Mouse (Mus musculus) stomach, postnatal 0 days (tissue): ENCODE measurements at regions not wholly inside any gene's neighbourhood (a gene's known extent, or its start where the extent isn't known, plus 50 kb on each side); places are given as distances from the start of the nearest gene placed in this dataset.

Experiments used
- CTCF ChIP-seq: IDR thresholded peaks from 2 replicates; pipeline ENCODE4 v1.5.1; 2016; ENCODE audit warnings: antibody characterized with exemption, low read depth, mild to moderate bottlenecking, moderate library complexity
- EP300 ChIP-seq: optimal IDR thresholded peaks from 2 replicates; pipeline ENCODE3; 2016; ENCODE audit warnings: antibody characterized with exemption

DNA sequence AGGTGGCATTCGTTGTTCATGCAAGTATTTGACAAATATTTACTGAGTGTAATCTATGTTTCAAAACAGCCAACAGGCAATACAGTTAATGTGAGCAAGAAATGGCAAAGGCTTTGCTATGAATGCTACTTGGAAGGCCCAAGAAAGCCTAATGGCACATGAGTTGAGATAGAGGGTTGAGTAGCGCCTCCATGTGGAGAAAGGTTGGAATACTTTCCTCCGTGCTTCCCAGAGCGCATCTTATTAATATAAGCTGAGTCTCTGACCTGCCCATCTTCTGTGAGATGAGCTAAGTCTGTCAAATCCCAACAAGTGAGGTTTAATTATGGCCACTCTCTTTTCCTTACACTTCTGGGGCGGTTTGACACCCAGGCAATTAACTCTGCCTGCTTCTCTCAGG, 175.7 kb upstream of the Kazn start:
- peak; percentile 42 for TF ChIP-seq CTCF
- no peak for TF ChIP-seq EP300
